In the genomic region with DNA sequence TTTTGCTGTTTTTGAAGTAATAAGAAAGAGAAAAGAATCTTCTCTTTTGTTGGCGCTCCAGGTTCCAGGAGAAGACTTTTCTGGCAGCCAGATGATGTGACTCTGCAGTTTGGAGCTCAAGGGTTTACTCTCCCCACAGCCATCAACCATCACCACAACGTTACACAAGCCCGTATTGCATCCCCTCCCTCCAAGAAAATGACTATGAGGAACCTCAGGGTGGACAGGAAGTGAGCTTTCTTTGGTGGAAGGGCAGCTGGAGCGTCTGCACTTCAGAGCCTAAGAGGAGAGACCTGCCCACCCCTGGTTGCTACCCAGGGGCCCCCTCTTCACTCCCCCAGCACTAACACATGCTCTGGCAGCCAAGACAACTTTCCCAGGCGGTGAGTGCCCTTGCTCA, we compare ENCODE assay signal across 16 mouse cellular contexts. TPM values are rescaled to one million over a fixed set of nuclear protein-coding genes. Genes with fewer than 3 reads are reported as not detected.
DNase-seq lines count a peak whose midpoint lies in the region; ATAC-seq lines count a peak whose summit lies in the region.
"Had no signal": no experiment of that assay in that cellular context is flagged by ENCODE, and none has a peak within 500 bp of the region (broad histone marks: within the 10 kb centered on the region; RNA-seq: fewer than 3 reads in every experiment).

No protein-coding gene starts in this region.

- 41% methylated on average over 5 of the region's 5 CpGs for WGBS in neural tube, embryonic 11.5 days
- 32% methylated on average over 5 of the region's 5 CpGs for WGBS in hindbrain, embryonic 12.5 days
- 35% methylated on average over 5 of the region's 5 CpGs for WGBS in midbrain, embryonic 13.5 days

- 0 out of 2 replicates have a peak overlapping the region, but pooled peaks have one; percentile 27 for H3K27ac ChIP-seq in neural tube, embryonic 11.5 days (ENCODE audit: low read depth, low read length)
- H3K27ac ChIP-seq in hindbrain, embryonic 12.5 days, result peak overlapping the region; percentile 93
- peak overlapping the region; percentile 98 for H3K27ac ChIP-seq in midbrain, embryonic 13.5 days
- H3K27ac ChIP-seq: heart, adult 2 months had no signal

- H3K9ac ChIP-seq in neural tube, embryonic 11.5 days (ENCODE audit: low read length), result peak overlapping the region; percentile 94
- peak overlapping the region; percentile 95 for H3K9ac ChIP-seq in hindbrain, embryonic 12.5 days
- H3K9ac ChIP-seq in midbrain, embryonic 13.5 days (replicated peaks), result peak overlapping the region; percentile 97

- no peak for ATAC-seq in neural tube, embryonic 11.5 days (ENCODE audit: insufficient read depth, low FRiP score, low TSS enrichment)
- ATAC-seq in hindbrain, embryonic 12.5 days (ENCODE audit: low FRiP score), result no peak; the same call in 1 of the 2 replicates
- no peak for ATAC-seq in midbrain, embryonic 13.5 days

- H3K4me1 ChIP-seq in neural tube, embryonic 11.5 days (ENCODE audit: control insufficient read depth, insufficient read depth, low read length), result peaks cover 7% of the 10 kb centered on the region; the same call in 1 of the 2 replicates
- H3K4me1 ChIP-seq in hindbrain, embryonic 12.5 days, result peaks cover 39% of the 10 kb centered on the region
- peaks cover 41% of the 10 kb centered on the region for H3K4me1 ChIP-seq in midbrain, embryonic 13.5 days (replicated peaks)

- peak overlapping the region; percentile 74; the same call in 1 of the 2 replicates for H3K4me2 ChIP-seq in neural tube, embryonic 11.5 days (ENCODE audit: low read depth)
- H3K4me2 ChIP-seq in hindbrain, embryonic 12.5 days (replicated peaks), result peak overlapping the region; percentile 77
- peak overlapping the region; percentile 96 for H3K4me2 ChIP-seq in midbrain, embryonic 13.5 days (replicated peaks)

- DNase-seq in neural tube, embryonic 11.5 days (ENCODE audit: low spot score), result no peak
- DNase-seq in neural tube, embryonic 10.5 days (ENCODE audit: extremely low spot score, low spot score), result no peak
- no peak for DNase-seq in cerebellum, postnatal 25 days
- no peak for DNase-seq in lung, postnatal 36 days
- DNase-seq in left cerebral cortex, adult 18-20 months (ENCODE audit: low spot score in 2 of 2), result no peak
- DNase-seq in right cerebral cortex, adult 18-20 months, result no peak
- DNase-seq: cerebellum, adult 8-10 months; heart, adult 2 months; heart, postnatal 4 days; kidney, postnatal 14 days; thymus, adult 2 months had no signal

- no peaks in the 10 kb centered on the region for H3K36me3 ChIP-seq in neural tube, embryonic 11.5 days (ENCODE audit: control insufficient read depth, insufficient read depth, low read length)
- H3K36me3 ChIP-seq in hindbrain, embryonic 12.5 days, result peaks cover 11% of the 10 kb centered on the region
- H3K36me3 ChIP-seq in midbrain, embryonic 13.5 days, result peaks cover 18% of the 10 kb centered on the region

- H3K27me3 ChIP-seq in neural tube, embryonic 11.5 days (ENCODE audit: control insufficient read depth, insufficient read depth, low read length), result 0 out of 2 replicates have a peak, but pooled peaks cover 13% of the 10 kb centered on the region
- H3K27me3 ChIP-seq in hindbrain, embryonic 12.5 days, result peaks cover 8% of the 10 kb centered on the region
- no peaks in the 10 kb centered on the region for H3K27me3 ChIP-seq in midbrain, embryonic 13.5 days

- H3K9me3 ChIP-seq in neural tube, embryonic 11.5 days (ENCODE audit: control insufficient read depth, low read length), result no peaks in the 10 kb centered on the region
- no peaks in the 10 kb centered on the region for H3K9me3 ChIP-seq in hindbrain, embryonic 12.5 days (replicated peaks)
- H3K9me3 ChIP-seq in midbrain, embryonic 13.5 days, result no peaks in the 10 kb centered on the region
- H3K9me3 ChIP-seq: megakaryocyte, embryonic 14.5 days had no signal

- peak overlapping the region; percentile 70 for H3K4me3 ChIP-seq in neural tube, embryonic 11.5 days (ENCODE audit: low read depth, low read length)
- H3K4me3 ChIP-seq in hindbrain, embryonic 12.5 days, result peak overlapping the region; percentile 70
- H3K4me3 ChIP-seq in midbrain, embryonic 13.5 days (replicated peaks), result peak overlapping the region; percentile 71
- H3K4me3 ChIP-seq: heart, adult 2 months had no signal

RNA-seq across cellular contexts. Expression of a gene that starts 10.7 kb away (rescaled TPM):
- polyA plus RNA-seq in neural tube, embryonic 11.5 days (2014; fragmentation: Nextera tagmentation; extraction: Ambion mirVana), result 3.1 and 3.4 TPM in 2 replicates
- 5.1 and 5.6 TPM in 2 replicates for polyA plus RNA-seq in hindbrain, embryonic 12.5 days (2016; fragmentation: Nextera tagmentation; extraction: Ambion mirVana)
- 10.1 TPM in 2 replicates for polyA plus RNA-seq in midbrain, embryonic 13.5 days (2015; fragmentation: Nextera tagmentation; extraction: Ambion mirVana)
- total RNA-seq in left cerebral cortex, adult 18-20 months (2021), result 1 to 10 TPM; 3.6 to 3.8 TPM

RNA-seq across cellular contexts. Expression of a gene that starts 23.4 kb away (rescaled TPM):
- polyA plus RNA-seq in neural tube, embryonic 11.5 days (2014; fragmentation: Nextera tagmentation; extraction: Ambion mirVana), result 25.2 and 26.2 TPM in 2 replicates
- polyA plus RNA-seq in hindbrain, embryonic 12.5 days (2016; fragmentation: Nextera tagmentation; extraction: Ambion mirVana), result 34.1 and 38.9 TPM in 2 replicates
- polyA plus RNA-seq in midbrain, embryonic 13.5 days (2015; fragmentation: Nextera tagmentation; extraction: Ambion mirVana), result 36.0 and 42.5 TPM in 2 replicates
- total RNA-seq in left cerebral cortex, adult 18-20 months (2021), result 100 to 1,000 TPM; 128 to 136 TPM

RNA-seq across cellular contexts. Expression of a gene that starts 50.7 kb away (rescaled TPM):
- polyA plus RNA-seq in neural tube, embryonic 11.5 days (2014; fragmentation: Nextera tagmentation; extraction: Ambion mirVana), result 0.13 and 0.14 TPM in 2 replicates
- polyA plus RNA-seq in hindbrain, embryonic 12.5 days (2016; fragmentation: Nextera tagmentation; extraction: Ambion mirVana), result 0.07 and 0.37 TPM in 2 replicates
- polyA plus RNA-seq in midbrain, embryonic 13.5 days (2015; fragmentation: Nextera tagmentation; extraction: Ambion mirVana), result 0.28 and 0.36 TPM in 2 replicates
- 1 to 10 TPM in 1 of 2 experiments, under 1 TPM in 1; 0.72 to 1.5 TPM for total RNA-seq in left cerebral cortex, adult 18-20 months (2021)
- total RNA-seq: heart, adult 2 months; liver, adult 2 months had no signal
- polyA plus RNA-seq: embryonic facial prominence, embryonic 11.5 days; heart, adult 2 months; liver, adult 2 months had no signal

RNA-seq across cellular contexts. Expression of a gene that starts 52.3 kb away (rescaled TPM):
- 30.3 and 33.4 TPM in 2 replicates for polyA plus RNA-seq in neural tube, embryonic 11.5 days (2014; fragmentation: Nextera tagmentation; extraction: Ambion mirVana)
- polyA plus RNA-seq in hindbrain, embryonic 12.5 days (2016; fragmentation: Nextera tagmentation; extraction: Ambion mirVana), result 32.3 and 37.0 TPM in 2 replicates
- polyA plus RNA-seq in midbrain, embryonic 13.5 days (2015; fragmentation: Nextera tagmentation; extraction: Ambion mirVana), result 16.7 and 16.9 TPM in 2 replicates
- 10 to 100 TPM; 19.0 to 22.3 TPM for total RNA-seq in left cerebral cortex, adult 18-20 months (2021)

RNA-seq across cellular contexts. Expression of a gene that starts 55.6 kb away (rescaled TPM):
- 62.1 and 63.9 TPM in 2 replicates for polyA plus RNA-seq in neural tube, embryonic 11.5 days (2014; fragmentation: Nextera tagmentation; extraction: Ambion mirVana)
- 60.2 and 62.1 TPM in 2 replicates for polyA plus RNA-seq in hindbrain, embryonic 12.5 days (2016; fragmentation: Nextera tagmentation; extraction: Ambion mirVana)
- polyA plus RNA-seq in midbrain, embryonic 13.5 days (2015; fragmentation: Nextera tagmentation; extraction: Ambion mirVana), result 52.2 and 53.3 TPM in 2 replicates
- total RNA-seq in left cerebral cortex, adult 18-20 months (2021), result 10 to 100 TPM; 50.9 to 60.8 TPM

Comparison
In these comparisons a context has a peak if more than half of its experiments do, and no peak if none do; other contexts are left out.
1. H3K27ac ChIP-seq: peak in every context shown above with its lines; median percentile 98 in midbrain, embryonic 13.5 days; 93 in hindbrain, embryonic 12.5 days; 27 in neural tube, embryonic 11.5 days.